Mouse (Mus musculus) regulatory T cell (primary cell): ENCODE data around the gene Rem2.

Experiments
- in situ Hi-C: fragments of 300-600 bp; cut with MboI, MseI; formaldehyde crosslinking; loops from one replicate; pipeline ENCODE4 v1.15.1; 2025; ENCODE audit warnings: high pct_unique_total_duplicates

The Rem2 gene

GRCm38 (mm10) chr14:54475941-54476844 is at the start of gene Rem2:
Gene Rem2, plus strand, starts transcription at chr14:54476100.
- in situ Hi-C loops: no loop called here

GRCm38 (mm10) chr14:54426689-54427398 is 49.1 kb upstream of the Rem2 start, which contains the start of gene Mrpl52:
Gene Mrpl52, plus strand, starts transcription at chr14:54426909.
- in situ Hi-C loops: loop anchor here (5.0 kb wide), 1 partner anchor 195 kb away; no protein-coding TSS in a partner anchor

DNA sequence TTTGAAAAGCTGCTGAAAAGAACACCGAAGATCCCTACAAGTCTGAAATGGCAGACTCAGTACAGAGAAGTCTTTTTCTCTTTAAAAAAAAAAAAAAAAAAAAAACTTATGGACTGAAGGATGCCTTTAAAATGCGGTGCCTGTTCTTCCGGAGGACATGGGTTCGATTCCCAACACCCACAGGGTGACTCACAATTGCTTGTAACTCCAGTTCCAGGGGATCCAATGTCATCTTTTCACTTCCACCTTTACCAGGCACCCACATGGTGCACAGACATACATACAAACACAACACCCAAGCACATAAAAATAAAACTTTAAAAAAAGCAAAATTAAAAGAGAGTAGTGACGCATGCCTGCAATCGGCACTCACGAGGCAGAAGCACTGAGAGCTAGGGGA is 48.2 kb upstream of the Rem2 start:
- in situ Hi-C loops: loop anchor here (5.0 kb wide), 1 partner anchor 195 kb away; no protein-coding TSS in a partner anchor

DNA sequence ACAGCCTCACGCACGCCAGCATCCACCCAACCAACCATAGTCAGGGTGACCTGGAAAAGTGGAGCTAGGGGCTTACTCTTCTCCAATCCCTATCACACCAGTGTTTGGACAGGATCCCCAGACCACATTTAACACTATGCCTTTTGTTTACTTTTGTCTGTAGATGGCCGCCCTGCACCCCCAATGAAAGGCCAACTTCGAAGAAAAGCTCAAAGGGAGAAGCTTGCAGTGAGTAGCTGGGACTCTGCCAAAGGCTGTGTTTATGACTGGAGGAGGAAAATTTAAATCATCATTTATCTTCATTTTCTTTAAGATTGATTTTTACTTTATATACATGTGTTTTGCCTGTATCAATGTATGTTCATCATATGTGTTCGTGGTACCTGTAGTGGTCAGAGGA is 47.5 kb upstream of the Rem2 start:
- in situ Hi-C loops: loop anchor here (5.0 kb wide), 1 partner anchor 196 kb away; no protein-coding TSS in a partner anchor

GRCm38 (mm10) chr14:54429332-54430093 is 46.4 kb upstream of the Rem2 start:
- in situ Hi-C loops: loop anchor here (5.0 kb wide), 1 partner anchor 197 kb away; no protein-coding TSS in a partner anchor

DNA sequence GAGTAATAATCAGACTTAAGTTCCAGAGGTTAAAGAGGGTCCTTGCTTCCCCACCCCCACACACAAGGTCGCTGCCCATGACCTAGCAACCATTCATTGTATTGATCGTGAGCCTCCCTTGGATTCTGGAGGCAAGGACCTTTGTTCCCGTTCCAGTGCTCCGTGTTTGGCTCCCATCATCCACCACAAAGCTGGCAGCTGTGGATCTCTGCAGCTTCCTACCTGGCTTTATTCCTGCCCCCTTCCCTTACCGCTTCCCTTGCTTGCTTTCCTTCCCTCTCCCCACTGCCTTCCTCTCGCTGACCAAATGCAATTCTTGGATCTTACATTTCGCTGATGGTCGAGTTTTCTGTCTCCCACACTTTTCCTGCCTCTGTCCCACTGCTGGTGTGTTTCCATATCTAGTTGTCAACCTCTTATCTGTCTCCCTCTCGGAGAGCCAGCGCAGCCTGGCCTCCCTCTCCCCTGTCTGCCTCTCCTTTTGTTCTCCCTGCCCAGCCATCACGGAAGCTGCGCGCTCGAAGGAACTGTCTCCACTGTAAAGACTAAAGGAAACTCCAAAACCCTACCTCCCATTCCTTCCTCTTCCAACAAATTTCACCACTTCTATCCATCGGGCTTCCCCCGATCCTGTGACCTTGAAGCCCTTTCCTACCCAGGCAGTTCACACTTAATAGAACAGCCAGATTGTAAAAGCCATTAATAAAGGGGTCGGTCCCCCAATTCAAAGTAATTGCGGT is 45.3 kb upstream of the Rem2 start:
- in situ Hi-C loops: no loop called here

DNA sequence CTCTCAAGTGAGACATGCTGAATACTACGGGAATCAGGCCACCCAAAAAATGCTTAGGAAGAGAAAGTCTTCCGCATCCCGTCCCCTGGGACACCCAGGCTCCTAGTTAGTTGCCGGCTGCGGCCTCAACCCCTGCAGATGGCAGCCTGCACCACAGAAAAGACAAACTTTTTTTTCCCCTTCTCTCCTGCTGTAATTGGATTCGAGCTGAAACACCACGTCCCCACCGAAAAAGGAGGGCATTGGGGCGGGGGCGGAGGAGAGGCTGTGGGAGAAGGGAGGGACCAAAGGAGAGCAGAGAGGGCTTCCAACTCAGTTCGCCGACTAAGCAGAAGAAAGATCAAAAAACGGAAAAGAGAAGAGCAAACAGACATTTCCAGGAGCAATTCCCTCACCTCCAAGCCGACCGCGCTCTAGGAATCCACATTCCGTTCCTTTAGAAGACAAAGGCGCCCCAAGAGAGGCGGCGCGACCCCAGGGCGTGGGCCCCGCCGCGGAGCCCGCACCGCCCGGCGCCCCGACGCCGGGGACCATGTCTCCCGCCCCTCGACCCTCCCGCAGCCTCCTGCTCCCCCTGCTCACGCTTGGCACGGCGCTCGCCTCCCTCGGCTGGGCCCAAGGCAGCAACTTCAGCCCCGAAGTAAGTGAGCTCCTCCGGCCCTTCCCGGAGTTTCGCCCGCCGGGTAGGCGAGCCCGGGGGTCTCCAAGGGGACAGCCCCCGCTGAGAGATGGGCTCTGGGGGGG is 44.4 kb upstream of the Rem2 start, which contains the start of gene Mmp14:
Gene Mmp14, plus strand, starts transcription at position 279 of the 744 bp plus-strand sequence.
- in situ Hi-C loops: no loop called here

GRCm38 (mm10) chr14:54432078-54432836 is 43.6 kb upstream of the Rem2 start:
- in situ Hi-C loops: no loop called here

GRCm38 (mm10) chr14:54432837-54433830 is 42.8 kb upstream of the Rem2 start:
- in situ Hi-C loops: no loop called here

GRCm38 (mm10) chr14:54433941-54434531 is 41.9 kb upstream of the Rem2 start:
- in situ Hi-C loops: no loop called here

DNA sequence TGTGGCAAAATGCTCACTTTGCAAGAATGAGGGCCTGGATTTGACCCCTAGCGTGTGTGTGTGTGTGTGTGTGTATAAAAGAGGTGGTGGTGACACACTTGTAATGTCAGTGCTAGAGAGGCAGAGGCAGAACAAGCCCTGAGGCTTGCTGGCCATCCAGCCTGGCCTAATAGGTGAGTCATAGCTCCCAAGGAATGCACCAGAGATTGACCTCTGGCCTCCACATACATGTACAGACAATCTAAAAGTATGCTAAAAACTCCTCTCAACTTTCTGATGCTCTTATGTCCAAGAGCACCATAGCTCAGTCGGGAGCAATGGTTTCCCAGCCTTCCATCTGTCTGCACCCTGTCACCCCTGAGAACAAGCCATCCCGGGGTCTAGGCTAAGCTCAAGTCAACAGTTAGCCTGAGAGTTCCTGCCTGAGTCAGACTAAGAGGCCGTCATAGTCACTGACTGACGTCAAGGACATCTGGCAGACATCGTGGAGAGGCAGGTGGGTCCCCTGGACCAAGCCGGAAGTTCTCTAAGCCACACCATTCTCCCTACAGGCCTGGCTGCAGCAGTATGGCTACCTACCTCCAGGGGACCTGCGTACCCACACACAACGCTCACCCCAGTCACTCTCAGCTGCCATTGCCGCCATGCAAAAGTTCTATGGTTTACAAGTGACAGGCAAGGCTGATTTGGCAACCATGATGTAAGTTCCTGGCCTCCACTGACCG is 40.5 kb upstream of the Rem2 start:
- in situ Hi-C loops: no loop called here

GRCm38 (mm10) chr14:54439155-54439554 is 36.7 kb upstream of the Rem2 start:
- in situ Hi-C loops: no loop called here

DNA sequence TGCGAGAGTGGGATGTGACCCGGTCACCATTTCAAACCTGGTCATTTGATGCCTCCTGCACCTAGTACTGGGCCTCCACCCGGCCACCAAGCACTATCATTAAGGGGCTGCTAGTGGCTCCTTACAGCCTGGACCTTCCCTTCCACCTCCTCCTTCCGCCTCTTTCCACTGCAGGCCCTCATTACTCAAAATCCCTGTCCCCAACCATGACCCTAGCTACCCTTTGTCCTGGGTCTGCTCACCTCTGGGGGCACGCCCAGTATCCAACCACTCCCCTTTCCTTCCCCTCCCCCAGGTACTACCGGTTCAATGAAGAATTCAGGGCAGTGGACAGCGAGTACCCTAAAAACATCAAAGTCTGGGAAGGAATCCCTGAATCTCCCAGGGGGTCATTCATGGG is 36.3 kb upstream of the Rem2 start:
- in situ Hi-C loops: no loop called here

DNA sequence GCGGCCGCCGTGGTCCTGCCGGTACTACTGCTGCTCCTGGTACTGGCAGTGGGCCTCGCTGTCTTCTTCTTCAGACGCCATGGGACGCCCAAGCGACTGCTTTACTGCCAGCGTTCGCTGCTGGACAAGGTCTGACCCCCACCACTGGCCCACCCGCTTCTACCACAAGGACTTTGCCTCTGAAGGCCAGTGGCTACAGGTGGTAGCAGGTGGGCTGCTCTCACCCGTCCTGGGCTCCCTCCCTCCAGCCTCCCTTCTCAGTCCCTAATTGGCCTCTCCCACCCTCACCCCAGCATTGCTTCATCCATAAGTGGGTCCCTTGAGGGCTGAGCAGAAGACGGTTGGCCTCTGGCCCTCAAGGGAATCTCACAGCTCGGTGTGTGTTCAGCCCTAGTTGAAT is 35.4 kb upstream of the Rem2 start:
- in situ Hi-C loops: no loop called here

DNA sequence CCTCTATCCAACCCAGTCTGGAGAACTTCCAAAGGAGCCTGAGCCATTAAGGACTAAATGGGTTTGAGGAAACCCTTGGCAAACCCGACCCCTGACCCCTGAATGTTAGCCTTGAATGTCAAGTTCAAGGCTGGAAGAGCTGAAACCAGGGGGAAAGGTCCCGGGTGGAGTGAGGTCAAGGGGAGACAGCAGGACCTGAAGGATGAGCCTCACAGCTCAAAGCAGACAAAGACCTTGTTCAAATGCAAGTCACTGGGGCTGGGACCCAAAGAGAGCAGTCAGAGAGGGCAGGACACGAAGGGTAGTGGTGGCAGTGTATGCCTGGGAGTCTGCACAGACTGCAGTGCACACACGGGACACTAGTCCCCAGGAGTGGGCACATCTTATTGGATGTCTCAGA is 34.5 kb upstream of the Rem2 start:
- in situ Hi-C loops: no loop called here

GRCm38 (mm10) chr14:54442548-54442947 is 33.4 kb upstream of the Rem2 start:
- in situ Hi-C loops: no loop called here

- in situ Hi-C loops: no loop called here
Measured at GRCm38 (mm10) chr14:54443196-54443595, 32.7 kb upstream of the Rem2 start.
